18 mouse cellular contexts compared by ENCODE assay signal in the genomic region with DNA sequence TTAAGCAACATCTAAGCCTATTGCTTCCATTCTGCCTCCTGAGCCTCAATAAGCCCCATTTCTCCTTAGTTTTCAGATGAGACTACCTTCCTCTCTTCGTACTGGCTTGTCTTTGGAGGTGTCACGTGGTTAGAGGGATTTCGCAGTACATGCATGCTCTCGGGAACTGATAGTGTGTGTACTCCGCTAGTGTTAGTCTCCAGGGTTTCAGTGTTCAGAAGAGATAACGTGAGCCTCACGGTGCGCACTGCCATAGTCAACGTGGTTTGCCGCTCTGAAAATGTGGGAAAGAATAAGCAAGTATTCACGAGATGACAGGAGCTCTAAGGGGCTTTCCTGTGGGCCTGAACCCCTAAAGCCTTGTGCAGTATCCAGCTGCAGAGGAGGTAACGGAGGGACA. TPM values are rescaled to one million over a fixed set of nuclear protein-coding genes. Genes with fewer than 3 reads are reported as not detected.
DNase-seq lines count a peak whose midpoint lies in the region; ATAC-seq and TF ChIP-seq lines count a peak whose summit lies in the region.
"Had no signal": no experiment of that assay in that cellular context is flagged by ENCODE, and none has a peak within 500 bp of the region (broad histone marks: within the 10 kb centered on the region; RNA-seq: fewer than 3 reads in every experiment).

No protein-coding gene starts in this region.

- H3K36me3 ChIP-seq in CH12.LX (replicated peaks in 1 of 2; ENCODE audit: control insufficient read depth in 1 of 2, insufficient read depth in 1 of 2, low read length in 1 of 2) = no peaks in the 10 kb centered on the region
- H3K36me3 ChIP-seq in hindbrain, embryonic 16.5 days (ENCODE audit: control insufficient read depth, insufficient read depth, low read length) = no peaks in the 10 kb centered on the region
- no peaks in the 10 kb centered on the region for H3K36me3 ChIP-seq in midbrain, embryonic 12.5 days
- H3K36me3 ChIP-seq: heart, embryonic 10.5 days; limb, embryonic 13.5 days had no signal

- H3K4me1 ChIP-seq in CH12.LX (ENCODE audit: control insufficient read depth in 1 of 2, insufficient read depth in 2 of 2) = peaks cover 14 to 24% of the 10 kb centered on the region in 2 experiments
- peaks cover 12% of the 10 kb centered on the region for H3K4me1 ChIP-seq in hindbrain, embryonic 16.5 days (ENCODE audit: control insufficient read depth, insufficient read depth, low read depth, low read length)
- peaks cover 28% of the 10 kb centered on the region for H3K4me1 ChIP-seq in midbrain, embryonic 12.5 days
- H3K4me1 ChIP-seq: heart, embryonic 10.5 days; limb, embryonic 13.5 days had no signal

- TF ChIP-seq POLR2A in CH12.LX (IDR thresholded peaks at IDR 0.05; ENCODE audit: low read depth, low read length) = no peak
- no peak for TF ChIP-seq POLR2A in brain, embryonic 14.5 days (IDR thresholded peaks at IDR 0.05; ENCODE audit: borderline replicate concordance, extremely low read depth, insufficient read depth, insufficient read length, poor library complexity, severe bottlenecking)

- no peak for TF ChIP-seq EP300 in CH12.LX (IDR thresholded peaks at IDR 0.05; ENCODE audit: low read length)

- no peak for DNase-seq in CH12.LX (ENCODE audit: extremely low read depth)
- peak; percentile 58 for DNase-seq in brain, embryonic 14.5 days (ENCODE audit: low read depth)
- no peak for DNase-seq in T-cell, adult 2 months (ENCODE audit: low spot score)
- DNase-seq in kidney, postnatal 14 days = no peak
- DNase-seq in thymus, postnatal 4 days = no peak
- DNase-seq: cerebellum, adult 9-10 months; gastrocnemius, postnatal 10 days; kidney, adult 11 months; lung, postnatal 14 days; right cerebral cortex, postnatal 14 days; thymus, adult 18-20 months had no signal

- in situ Hi-C loops in CH12.LX (cut with MboI; ENCODE audit: low pct_ligation_motif_present, low pct_unique_long_range_greater_than_20kb, low sequenced_read_pairs) = no loop called here

- ATAC-seq in hindbrain, embryonic 16.5 days = peak; percentile 56; the same call in 1 of the 2 replicates
- no peak for ATAC-seq in midbrain, embryonic 12.5 days (ENCODE audit: low FRiP score, low read depth)
- ATAC-seq: CD4-positive, CD25-positive, alpha-beta regulatory T cell, adult 4 months had no signal

- H3K9ac ChIP-seq in CH12.LX (ENCODE audit: insufficient read depth, low read depth) = no peak overlapping the region
- H3K9ac ChIP-seq in hindbrain, embryonic 16.5 days (ENCODE audit: low read depth, low read length) = no peak overlapping the region; the same call in 1 of the 2 replicates
- no peak overlapping the region for H3K9ac ChIP-seq in midbrain, embryonic 12.5 days (replicated peaks)
- H3K9ac ChIP-seq: limb, embryonic 13.5 days had no signal

- dilution Hi-C loops in CH12.LX (cut with MboI; ENCODE audit: extremely low pct_ligation_motif_present, extremely low pct_unique_long_range_greater_than_20kb, low sequenced_read_pairs) = no loop called here

- no peak overlapping the region for H3K4me3 ChIP-seq in CH12.LX (replicated peaks in 1 of 3; ENCODE audit: low read depth in 2 of 3, low read length in 2 of 3, poor library complexity in 1 of 3)
- no peak overlapping the region for H3K4me3 ChIP-seq in hindbrain, embryonic 16.5 days (ENCODE audit: low read length)
- no peak overlapping the region for H3K4me3 ChIP-seq in midbrain, embryonic 12.5 days
- H3K4me3 ChIP-seq: heart, embryonic 10.5 days; left cerebral cortex, adult 2 months; limb, embryonic 13.5 days had no signal

- TF ChIP-seq RAD21 in CH12.LX (IDR thresholded peaks at IDR 0.05; ENCODE audit: low read depth, low read length) = no peak

- no peak overlapping the region for H3K27ac ChIP-seq in CH12.LX (ENCODE audit: insufficient read depth, low read depth)
- H3K27ac ChIP-seq in hindbrain, embryonic 16.5 days (ENCODE audit: low read depth, low read length) = no peak overlapping the region
- H3K27ac ChIP-seq in midbrain, embryonic 12.5 days (replicated peaks) = 0 out of 2 replicates have a peak overlapping the region, but pooled peaks have one; percentile 12
- H3K27ac ChIP-seq: heart, embryonic 10.5 days; left cerebral cortex, adult 2 months; limb, embryonic 13.5 days had no signal

- H3K27me3 ChIP-seq in CH12.LX (replicated peaks) = no peaks in the 10 kb centered on the region
- peaks cover 15% of the 10 kb centered on the region for H3K27me3 ChIP-seq in hindbrain, embryonic 16.5 days (replicated peaks; ENCODE audit: control insufficient read depth, insufficient read depth, low read length)
- peaks cover 4% of the 10 kb centered on the region; the same call in 1 of the 2 replicates for H3K27me3 ChIP-seq in midbrain, embryonic 12.5 days

- no peaks in the 10 kb centered on the region for H3K9me3 ChIP-seq in CH12.LX (replicated peaks; ENCODE audit: low read length)
- no peaks in the 10 kb centered on the region for H3K9me3 ChIP-seq in hindbrain, embryonic 16.5 days (ENCODE audit: control insufficient read depth, low read length)
- H3K9me3 ChIP-seq in midbrain, embryonic 12.5 days = no peaks in the 10 kb centered on the region
- H3K9me3 ChIP-seq: heart, embryonic 10.5 days; limb, embryonic 13.5 days had no signal

- WGBS in hindbrain, embryonic 16.5 days = 55% methylated on average over 12 of the region's 12 CpGs
- 67% methylated on average over 12 of the region's 12 CpGs for WGBS in midbrain, embryonic 12.5 days

- H3K4me2 ChIP-seq in CH12.LX (ENCODE audit: insufficient read depth, low read depth, poor library complexity, severe bottlenecking) = peak overlapping the region; percentile 7; the same call in 1 of the 2 replicates
- H3K4me2 ChIP-seq in hindbrain, embryonic 16.5 days (ENCODE audit: low read length) = peak overlapping the region; percentile 41
- peak overlapping the region; percentile 39; the same call in 1 of the 2 replicates for H3K4me2 ChIP-seq in midbrain, embryonic 12.5 days (replicated peaks)
- H3K4me2 ChIP-seq: limb, embryonic 13.5 days had no signal

- no peak for TF ChIP-seq CTCF in CH12.LX (conservative IDR thresholded peaks at IDR 0.05 in 1 of 2, IDR thresholded peaks at IDR 0.05 in 1 of 2; ENCODE audit: low read depth in 2 of 2, low read length in 2 of 2)
- no peak for TF ChIP-seq CTCF in brain, embryonic 14.5 days (IDR thresholded peaks at IDR 0.05; ENCODE audit: borderline replicate concordance, extremely low read depth, insufficient read depth, insufficient read length)

- no peaks in the 10 kb centered on the region for H3K79me2 ChIP-seq in CH12.LX (replicated peaks; ENCODE audit: control insufficient read depth, extremely low read depth, insufficient read depth, poor library complexity, severe bottlenecking)

TF ChIP-seq in CH12.LX, 34 proteins besides CTCF, POLR2A, EP300 and RAD21:
- no peak for TF ChIP-seq TCF12 (IDR thresholded peaks at IDR 0.05; ENCODE audit: low read depth, low read length)
- 0 out of 2 replicates have a peak, but pooled peaks have one; percentile 21 for TF ChIP-seq BHLHE40 (IDR thresholded peaks at IDR 0.05; ENCODE audit: low read depth, low read length)
- TF ChIP-seq USF1 (IDR thresholded peaks at IDR 0.05; ENCODE audit: low read depth, low read length) = peak; percentile 28
- 0 out of 2 replicates have a peak, but pooled peaks have one; percentile 29 for TF ChIP-seq USF2 (conservative IDR thresholded peaks at IDR 0.05; ENCODE audit: low read depth, low read length)
- TF ChIP-seq MAX (IDR thresholded peaks at IDR 0.05; ENCODE audit: low read length) = peak; percentile 37
- no peak for TF ChIP-seq SIN3A (IDR thresholded peaks at IDR 0.05; ENCODE audit: low read length)

RNA-seq across cellular contexts. Expression of a gene that starts 41.1 kb away (rescaled TPM):
- total RNA-seq in CH12.LX (2012; rRNA removed) (not detected in 2 replicates), CH12.LX (2014; rRNA removed) (not detected in 2 replicates)
- polyA plus RNA-seq in CH12.LX (2012; ENCODE audit: insufficient read length, low read depth) = not detected in 2 replicates
- 3.3 and 5.7 TPM in 2 replicates for polyA plus RNA-seq in brain, embryonic 14.5 days (2012; rRNA removed)
- 5.0 and 6.7 TPM in 2 replicates for polyA plus RNA-seq in hindbrain, embryonic 16.5 days (2015; fragmentation: Nextera tagmentation; extraction: Ambion mirVana)
- 11.1 and 65.4 TPM in 2 replicates for polyA plus RNA-seq in midbrain, embryonic 12.5 days (2016; fragmentation: Nextera tagmentation; extraction: Ambion mirVana)
- total RNA-seq: gastrocnemius, postnatal 10 days; heart, postnatal 25 days; left cerebral cortex, adult 2 months had no signal
- polyA plus RNA-seq: CD4-positive, CD25-positive, alpha-beta regulatory T cell, adult 4 months; heart, embryonic 10.5 days; limb, embryonic 13.5 days had no signal
